Mouse (Mus musculus): ENCODE measurements at regions not wholly inside any gene's neighbourhood (a gene's known extent, or its start where the extent isn't known, plus 50 kb on each side); places are given as distances from the start of the nearest gene placed in this dataset.

- DNase-seq = no peak
Measured at GRCm38 (mm10) chr9:82728652-82729051, 100.7 kb upstream of the Irak1bp1 start.

DNA sequence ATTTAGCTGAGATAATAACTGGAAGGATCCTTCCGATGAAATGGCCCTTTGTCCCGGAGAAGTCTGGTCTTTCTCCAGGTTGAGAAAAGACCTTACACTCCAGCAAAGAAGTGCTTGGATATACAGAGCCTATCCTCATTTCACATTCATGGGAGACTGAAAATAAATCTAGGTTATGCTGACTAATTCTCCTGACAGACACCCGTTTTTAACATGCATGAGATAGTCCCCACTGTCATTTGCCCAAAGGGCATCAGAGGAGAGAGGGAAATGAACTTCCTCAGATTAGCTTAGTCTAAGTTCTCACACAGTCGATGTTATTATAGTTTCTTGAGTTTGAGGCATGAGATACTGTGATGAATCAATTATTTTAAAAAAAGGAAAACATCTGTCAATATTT, 99.7 kb upstream of the Irak1bp1 start:
- DNase-seq = no peak

GRCm38 (mm10) chr9:82733024-82733585, 96.2 kb upstream of the Irak1bp1 start:
- DNase-seq = no peak

GRCm38 (mm10) chr9:82734959-82735358, 94.4 kb upstream of the Irak1bp1 start:
- no peak for DNase-seq

GRCm38 (mm10) chr9:82759979-82760378, 69.4 kb upstream of the Irak1bp1 start:
- DNase-seq = no peak

- DNase-seq = peak in 1 of 2 experiments; percentile 15
Measured at GRCm38 (mm10) chr9:82760682-82761468, 68.5 kb upstream of the Irak1bp1 start.

GRCm38 (mm10) chr9:82763651-82764050, 65.7 kb upstream of the Irak1bp1 start:
- DNase-seq = no peak

All from lung, adult 18-20 months (tissue).